Mouse (Mus musculus): Measurements from ENCODE around the gene BC004004. TPM values are rescaled to one million over a fixed set of nuclear protein-coding genes. Genes with fewer than 3 reads are reported as not detected.
A peak's percentile ranks its signal among the peaks of the same experiment; 100 is the strongest.

BC004004 gene
- polyA plus RNA-seq (2016; fragmentation: Nextera tagmentation; extraction: Ambion mirVana) = 62.8 and 67.9 TPM in 2 replicates

DNA sequence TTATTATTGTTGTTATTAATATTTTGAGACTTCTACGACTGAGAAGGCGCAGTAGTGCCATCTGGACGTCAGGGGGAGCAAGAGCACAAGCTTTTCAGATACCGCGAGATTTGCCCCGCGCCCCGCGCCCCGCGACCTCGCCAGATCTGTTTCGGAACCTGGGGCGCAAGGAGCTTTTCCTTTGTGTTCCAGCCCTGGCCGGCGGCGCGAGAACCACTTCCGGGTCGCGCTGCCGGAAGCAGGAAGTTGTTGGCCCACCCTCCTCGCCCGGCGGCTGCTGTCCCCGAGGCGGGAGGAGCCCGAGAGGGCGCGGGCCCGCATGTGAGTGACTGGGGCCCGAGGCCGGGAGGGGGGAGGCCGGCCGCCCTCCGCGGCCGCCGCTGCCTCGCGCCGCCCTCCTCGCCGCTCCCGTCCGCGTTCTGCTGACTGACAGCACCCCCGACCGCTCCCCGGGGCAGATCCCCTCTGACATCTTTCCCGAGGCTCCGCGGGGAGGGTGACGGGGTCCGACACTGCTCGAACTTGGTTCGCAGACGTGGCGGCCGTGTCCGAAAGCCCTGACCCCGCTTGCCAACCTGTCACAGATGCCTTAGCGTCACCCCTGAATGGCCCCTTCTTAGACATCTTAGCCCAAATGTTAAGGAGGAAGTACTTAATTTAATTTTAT is at the start of gene BC004004:
TSS of gene BC004004 (plus strand) at position 107 of the 667 bp plus-strand sequence.
- Histone ChIP-seq H3K4me1 (peaks cover 31% of the 10 kb centered on the region), H3K4me3 (peak within 1 kb of the TSS; percentile 93), H3K27me3 (ENCODE audit: low read depth, poor library complexity, severe bottlenecking) (no peaks in the 10 kb centered on the region), H3K27ac (replicated peaks) (peak within 1 kb of the TSS; percentile 94), H3K9me3 (replicated peaks) (no peaks in the 10 kb centered on the region), H3K36me3 (no peaks in the 10 kb centered on the region)
- under 1% methylated on average over 62 of the region's 63 CpGs for WGBS
- peak; percentile 97 for DNase-seq (ENCODE audit: low spot score)

DNA sequence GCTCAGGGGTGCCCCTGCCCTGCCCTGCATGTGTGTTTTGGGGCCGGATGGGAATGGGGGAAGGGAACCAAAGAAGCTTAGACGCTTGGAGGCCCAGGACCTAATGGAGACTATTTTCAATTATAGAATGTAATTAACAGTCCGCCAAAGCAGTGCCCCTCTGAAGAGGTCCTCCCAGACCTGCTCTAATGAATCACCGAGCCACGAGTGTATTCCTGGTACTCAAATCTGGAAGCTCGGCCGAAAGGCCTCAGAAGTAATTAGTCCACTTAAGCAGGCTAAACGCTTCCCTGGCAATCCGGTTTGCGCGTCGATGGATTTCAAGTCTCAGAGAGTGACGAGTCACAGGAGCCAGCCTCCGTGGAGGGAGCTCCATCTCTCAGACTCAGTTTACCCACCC is 48.0 kb upstream of the BC004004 start:
- DNase-seq (ENCODE audit: low spot score) = no peak
- H3K4me3 ChIP-seq = no peak overlapping the region
- H3K9me3 ChIP-seq (replicated peaks) = no peaks in the 10 kb centered on the region
- peaks cover 3% of the 10 kb centered on the region; the same call in 1 of the 2 replicates for H3K36me3 ChIP-seq
- peaks cover 31% of the 10 kb centered on the region for H3K4me1 ChIP-seq
- WGBS = 68% methylated on average over 14 of the region's 14 CpGs
- H3K27me3 ChIP-seq (ENCODE audit: low read depth, poor library complexity, severe bottlenecking) = peaks cover 6% of the 10 kb centered on the region; the same call in 1 of the 2 replicates
- H3K27ac ChIP-seq (replicated peaks) = peak overlapping the region; percentile 43

GRCm38 (mm10) chr17:29231109-29231508 is 37.5 kb upstream of the BC004004 start:
- Histone ChIP-seq H3K27me3 (ENCODE audit: low read depth, poor library complexity, severe bottlenecking) (peaks cover 22% of the 10 kb centered on the region), H3K27ac (replicated peaks) (no peak overlapping the region), H3K36me3 (no peaks in the 10 kb centered on the region), H3K4me3 (no peak overlapping the region), H3K9me3 (replicated peaks) (no peaks in the 10 kb centered on the region), H3K4me1 (peaks cover 33% of the 10 kb centered on the region)
- DNase-seq (ENCODE audit: low spot score) = no peak
- 87% methylated on average over 10 of the region's 10 CpGs for WGBS

DNA sequence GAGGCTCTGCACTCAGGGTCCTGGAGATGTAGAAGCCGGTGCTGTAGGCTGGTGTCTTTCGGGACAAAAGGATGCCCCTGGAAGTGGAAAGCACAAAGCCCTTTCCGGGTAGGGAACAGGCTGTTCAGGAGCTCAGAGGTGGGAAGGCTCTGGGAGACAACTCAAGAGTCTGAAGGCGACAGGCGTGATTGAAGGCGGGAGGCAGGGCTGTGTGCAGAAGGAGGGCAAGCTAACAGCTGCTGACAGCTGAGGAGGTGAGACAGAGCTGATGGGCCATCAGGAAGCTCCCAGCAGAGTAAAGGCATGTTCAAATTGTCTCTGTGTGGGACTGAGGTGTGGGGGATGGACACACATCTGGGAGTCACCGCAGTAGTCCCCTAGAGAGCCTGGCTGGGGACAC is 32.5 kb upstream of the BC004004 start:
- Histone ChIP-seq H3K4me1 (peaks cover 48% of the 10 kb centered on the region), H3K36me3 (no peaks in the 10 kb centered on the region), H3K9me3 (replicated peaks) (no peaks in the 10 kb centered on the region), H3K4me3 (peak overlapping the region; percentile 83), H3K27me3 (ENCODE audit: low read depth, poor library complexity, severe bottlenecking) (peaks cover 71% of the 10 kb centered on the region), H3K27ac (replicated peaks) (peak overlapping the region; percentile 86)
- DNase-seq (ENCODE audit: low spot score) = no peak
- 69% methylated on average over 7 of the region's 7 CpGs for WGBS

DNA sequence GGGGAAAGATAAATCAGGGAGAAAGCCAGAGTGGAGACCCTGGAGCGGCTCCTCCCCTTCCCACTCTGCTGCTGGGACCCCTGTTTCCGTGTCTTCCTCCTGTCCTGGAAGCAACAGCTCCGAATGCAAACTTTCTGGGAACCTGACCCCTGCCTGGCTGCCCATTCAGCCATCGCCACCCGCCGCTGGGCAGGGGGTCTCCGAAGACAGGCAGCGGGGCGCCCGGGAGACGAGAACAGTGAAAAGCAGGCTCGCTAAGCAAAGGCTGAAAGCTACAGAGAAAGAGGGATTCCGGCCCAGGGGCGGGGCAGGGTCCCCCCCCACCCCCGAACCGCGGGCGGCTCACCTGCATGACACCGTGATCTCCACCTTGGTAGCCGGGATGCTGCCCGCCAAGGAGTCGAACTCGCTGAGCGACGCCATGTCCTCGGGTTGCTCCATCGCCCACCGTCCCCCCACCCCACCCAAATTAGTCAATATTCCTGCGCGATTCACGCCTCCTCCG is 31.3 kb upstream of the BC004004 start:
- peak; percentile 48 for DNase-seq (ENCODE audit: low spot score)
- peaks cover 78% of the 10 kb centered on the region for H3K27me3 ChIP-seq (ENCODE audit: low read depth, poor library complexity, severe bottlenecking)
- under 1% methylated on average over 32 of the region's 32 CpGs for WGBS

GRCm38 (mm10) chr17:29237772-29238420 is 30.7 kb upstream of the BC004004 start, which contains the start of gene Cpne5:
Cpne5 (minus strand) TSS chr17:29238167.
- Histone ChIP-seq H3K36me3 (no peaks in the 10 kb centered on the region), H3K4me3 (peak within 1 kb of the TSS; percentile 83), H3K9me3 (replicated peaks) (no peaks in the 10 kb centered on the region), H3K27me3 (ENCODE audit: low read depth, poor library complexity, severe bottlenecking) (peaks cover 82% of the 10 kb centered on the region), H3K27ac (replicated peaks) (peak within 1 kb of the TSS; percentile 86), H3K4me1 (peaks cover 56% of the 10 kb centered on the region)
- peak; percentile 51 for DNase-seq (ENCODE audit: low spot score)
- WGBS = under 1% methylated on average over 68 of the region's 73 CpGs

More for the DNA sequence above, 31.3 kb upstream of the BC004004 start:
- peaks cover 56% of the 10 kb centered on the region for H3K4me1 ChIP-seq
- no peaks in the 10 kb centered on the region for H3K36me3 ChIP-seq
- H3K4me3 ChIP-seq = peak overlapping the region; percentile 83
- H3K9me3 ChIP-seq (replicated peaks) = no peaks in the 10 kb centered on the region
- peak overlapping the region; percentile 86 for H3K27ac ChIP-seq (replicated peaks)

DNA sequence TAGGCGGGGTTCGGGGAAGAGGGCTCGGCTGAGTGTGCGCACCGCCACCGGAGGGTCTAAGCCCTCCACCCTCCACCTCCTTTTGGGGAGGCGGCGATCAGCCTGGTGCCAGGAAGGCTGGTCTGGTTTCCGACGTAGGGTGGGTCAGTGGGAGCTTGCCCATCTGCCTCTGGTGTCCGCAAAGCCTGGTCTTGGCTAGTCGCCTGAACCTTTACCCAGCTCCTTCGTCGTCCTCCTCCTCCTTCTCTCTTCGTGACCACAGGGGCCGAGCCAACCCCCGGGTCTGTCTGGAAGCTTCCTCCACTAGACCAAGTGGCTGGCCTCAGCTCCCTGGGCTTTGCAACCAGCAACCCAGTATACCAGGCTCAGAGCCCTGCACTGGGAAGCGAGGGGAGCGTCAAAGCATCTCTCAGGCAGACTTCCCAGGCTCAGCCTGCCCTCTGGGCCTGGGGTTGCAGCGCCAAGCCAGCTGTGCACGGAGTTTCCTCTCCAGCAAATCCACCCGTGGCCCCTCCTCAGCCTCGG is 30.1 kb upstream of the BC004004 start:
- DNase-seq (ENCODE audit: low spot score) = peak; percentile 44
- H3K4me1 ChIP-seq = peaks cover 56% of the 10 kb centered on the region
- H3K4me3 ChIP-seq = peak overlapping the region; percentile 83
- H3K27ac ChIP-seq (replicated peaks) = peak overlapping the region; percentile 86
- whole genome bisulfite sequencing = 3% methylated on average over 23 of the region's 23 CpGs
- H3K27me3 ChIP-seq (ENCODE audit: low read depth, poor library complexity, severe bottlenecking) = peaks cover 84% of the 10 kb centered on the region
- no peaks in the 10 kb centered on the region for H3K36me3 ChIP-seq
- H3K9me3 ChIP-seq (replicated peaks) = no peaks in the 10 kb centered on the region

DNA sequence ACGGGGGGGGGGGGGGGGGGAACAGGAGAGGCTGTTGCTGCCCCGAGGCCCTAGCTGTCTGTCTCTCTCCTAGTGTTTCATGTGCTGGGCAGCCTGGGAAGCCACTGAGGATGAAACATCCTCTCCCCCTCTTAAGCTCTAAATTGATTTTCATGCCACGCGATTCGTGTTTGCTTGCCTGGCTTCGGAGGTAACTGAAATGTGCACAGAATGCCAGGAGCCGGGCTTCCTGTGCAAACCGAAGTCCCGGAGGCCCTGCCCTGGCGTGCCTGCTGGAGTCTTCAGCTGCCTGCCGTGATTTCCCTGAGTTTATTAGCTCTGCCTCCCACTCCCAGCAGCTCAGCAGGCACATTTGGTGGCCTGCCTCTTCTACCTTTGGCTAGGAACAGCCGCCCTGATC is 23.7 kb upstream of the BC004004 start:
- peak overlapping the region; percentile 70 for H3K27ac ChIP-seq (replicated peaks)

GRCm38 (mm10) chr17:29245725-29246124 is 22.9 kb upstream of the BC004004 start:
- peak overlapping the region; percentile 70 for H3K27ac ChIP-seq (replicated peaks)
- H3K36me3 ChIP-seq = peaks cover 22% of the 10 kb centered on the region
- 50% methylated on average over 7 of the region's 7 CpGs for WGBS
- H3K27me3 ChIP-seq (ENCODE audit: low read depth, poor library complexity, severe bottlenecking) = peaks cover 21% of the 10 kb centered on the region
- no peaks in the 10 kb centered on the region for H3K9me3 ChIP-seq (replicated peaks)
- peak; percentile 28 for DNase-seq (ENCODE audit: low spot score)
- H3K4me1 ChIP-seq = peaks cover 49% of the 10 kb centered on the region
- no peak overlapping the region for H3K4me3 ChIP-seq

More for the DNA sequence above, 23.7 kb upstream of the BC004004 start:
- Histone ChIP-seq H3K36me3 (peaks cover 14% of the 10 kb centered on the region), H3K4me3 (no peak overlapping the region), H3K9me3 (replicated peaks) (no peaks in the 10 kb centered on the region), H3K27me3 (ENCODE audit: low read depth, poor library complexity, severe bottlenecking) (peaks cover 29% of the 10 kb centered on the region), H3K4me1 (peaks cover 49% of the 10 kb centered on the region)
- DNase-seq (ENCODE audit: low spot score) = no peak
- WGBS = 38% methylated on average over 12 of the region's 12 CpGs

- Histone ChIP-seq H3K9me3 (replicated peaks) (no peaks in the 10 kb centered on the region), H3K27me3 (ENCODE audit: low read depth, poor library complexity, severe bottlenecking) (peaks cover 15% of the 10 kb centered on the region), H3K36me3 (peaks cover 31% of the 10 kb centered on the region), H3K4me3 (no peak overlapping the region), H3K27ac (replicated peaks) (peak overlapping the region; percentile 70; the same call in 1 of the 2 replicates), H3K4me1 (peaks cover 46% of the 10 kb centered on the region)
- 27% methylated on average over 5 of the region's 5 CpGs for WGBS
- DNase-seq (ENCODE audit: low spot score) = peak; percentile 66
These were observed 22.0 kb upstream of the BC004004 start for GRCm38 (mm10) chr17:29246602-29247001.

DNA sequence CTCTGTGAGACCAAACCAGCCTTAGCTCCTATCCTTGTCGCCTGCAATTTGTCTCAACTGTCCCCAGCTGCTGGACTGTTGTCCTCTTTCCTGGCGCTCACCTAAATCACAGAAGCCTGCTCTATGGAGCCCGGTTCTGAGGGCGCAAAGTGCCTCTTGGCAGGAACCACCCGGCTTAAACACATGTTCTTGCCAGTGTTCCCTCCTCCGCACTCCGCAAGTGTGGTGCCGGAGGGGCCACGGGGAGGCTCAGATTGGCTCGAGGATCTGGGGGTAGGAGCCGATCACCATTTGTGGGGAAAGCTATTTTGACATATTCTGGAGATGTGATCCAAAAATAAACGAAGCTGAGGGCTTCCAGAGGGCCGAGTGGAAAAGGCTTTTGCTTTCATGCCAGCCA is 20.7 kb upstream of the BC004004 start:
- peaks cover 44% of the 10 kb centered on the region for H3K36me3 ChIP-seq
- H3K4me1 ChIP-seq = peaks cover 34% of the 10 kb centered on the region
- H3K27me3 ChIP-seq (ENCODE audit: low read depth, poor library complexity, severe bottlenecking) = peaks cover 8% of the 10 kb centered on the region
- H3K4me3 ChIP-seq = no peak overlapping the region
- no peak for DNase-seq (ENCODE audit: low spot score)
- 90% methylated on average over 13 of the region's 13 CpGs for WGBS
- H3K9me3 ChIP-seq (replicated peaks) = no peaks in the 10 kb centered on the region
- no peak overlapping the region for H3K27ac ChIP-seq (replicated peaks)

- Histone ChIP-seq H3K4me1 (peaks cover 21% of the 10 kb centered on the region), H3K27me3 (ENCODE audit: low read depth, poor library complexity, severe bottlenecking) (no peaks in the 10 kb centered on the region), H3K27ac (replicated peaks) (no peak overlapping the region), H3K4me3 (no peak overlapping the region), H3K36me3 (peaks cover 60% of the 10 kb centered on the region), H3K9me3 (replicated peaks) (no peaks in the 10 kb centered on the region)
- no peak for DNase-seq (ENCODE audit: low spot score)
- WGBS = 65% methylated on average over 9 of the region's 9 CpGs
These were observed 19.1 kb upstream of the BC004004 start for GRCm38 (mm10) chr17:29249512-29249911.

Measured in midbrain, embryonic 10.5 days (tissue).